Mouse (Mus musculus) lung, adult 2 months (tissue): ENCODE data around the gene Tpsb2.

Experiments used
- CTCF ChIP-seq: fragments of 200-500 bp; IDR thresholded peaks from 2 replicates; pipeline ENCODE4 v1.5.1; 2011; ENCODE audit warnings: mild to moderate bottlenecking, low read length, control low read depth; ENCODE audit not compliant: insufficient read depth
- POLR2A ChIP-seq: fragments of 200-500 bp; IDR thresholded peaks from 2 replicates; pipeline ENCODE4 v1.6.1; 2011; ENCODE audit warnings: low read depth, mild to moderate bottlenecking, control low read depth, low read length, borderline replicate concordance; ENCODE audit errors: extremely low read depth

GRCm38 (mm10) chr17:25333943-25334342, 32.2 kb upstream of the Tpsb2 start:
- peak; percentile 86 for TF ChIP-seq CTCF
- TF ChIP-seq POLR2A: no peak
